Mouse (Mus musculus) megakaryocyte, adult 5-6 weeks (primary cell): ENCODE measurements around the gene Capns2. TPM values are rescaled to one million over a fixed set of nuclear protein-coding genes. Genes with fewer than 3 reads are reported as not detected.

ENCODE experiments used
- ATAC-seq: 2 replicates; pipeline ENCODE4 v1.8.0; 2016; ENCODE audit warnings: mild to moderate bottlenecking, inconsistent platforms; ENCODE audit not compliant: poor library complexity, severe bottlenecking
- total RNA-seq, 2 experiments: library from RNA; stranded (forward) in 1 of 2; stranded (reverse) in 1 of 2; fragments of 153-499, 151-499 nt in 1 of 2; fragments of 221-1000, 200-1000 nt in 1 of 2; gene quantifications; 2 replicates each; pipeline versions ENCODE4 v1.2.3 to v1.2.4; 2015 to 2017

Gene Capns2
- total RNA-seq, 2 experiments from 2014 or later, result 1.5 to 1.6 TPM

DNA sequence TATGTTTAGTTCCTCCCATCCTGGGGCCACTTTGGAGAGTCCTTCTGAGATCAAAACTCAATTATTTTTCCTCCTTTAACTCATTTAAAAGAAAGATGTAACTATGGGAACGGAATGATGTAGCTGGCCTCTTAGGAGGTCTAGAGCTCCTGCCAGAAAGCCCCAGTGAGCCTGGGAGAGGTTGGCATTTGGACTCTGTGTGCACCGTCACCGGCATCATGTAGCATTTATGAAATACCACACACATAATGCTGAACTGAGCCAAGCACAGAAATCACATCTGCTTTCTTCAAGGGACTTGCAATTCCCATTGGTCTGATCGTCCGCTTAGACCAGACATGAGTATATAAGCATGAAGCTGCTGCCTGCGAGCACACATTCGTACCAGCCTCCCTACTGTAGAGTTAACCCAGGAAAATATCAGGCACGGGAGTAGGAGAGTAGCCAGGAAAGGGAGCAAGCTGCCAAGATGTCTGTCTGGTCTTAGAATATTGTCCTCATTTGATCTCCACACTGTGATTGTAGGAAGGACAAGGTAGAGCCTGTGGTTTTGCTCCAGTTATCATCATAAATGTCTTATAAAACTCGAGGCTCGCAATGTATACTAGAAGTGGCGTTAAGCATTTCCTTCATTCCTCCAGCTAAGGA, 2.4 kb downstream of the Capns2 start:
- ATAC-seq, result no peak

DNA sequence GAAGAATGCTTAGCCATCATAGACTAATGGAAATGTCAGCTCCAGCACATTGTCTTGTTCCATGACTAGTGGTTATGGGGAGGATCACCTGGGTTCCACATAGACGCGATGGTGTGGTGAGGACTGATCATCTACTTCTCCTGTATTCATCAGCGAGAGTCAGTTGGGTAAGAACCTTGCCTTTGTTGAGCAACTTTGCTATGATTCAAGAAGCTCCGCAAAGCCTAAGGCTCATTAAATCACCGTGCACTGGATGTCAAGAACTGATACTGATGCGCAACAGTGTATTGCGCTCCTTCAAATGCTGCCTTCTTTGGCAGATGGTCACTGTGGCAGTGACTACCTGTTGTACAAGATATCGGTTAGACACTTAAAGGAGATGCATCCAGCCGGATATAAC, 5.3 kb downstream of the Capns2 start:
- peak; percentile 63 for ATAC-seq

DNA sequence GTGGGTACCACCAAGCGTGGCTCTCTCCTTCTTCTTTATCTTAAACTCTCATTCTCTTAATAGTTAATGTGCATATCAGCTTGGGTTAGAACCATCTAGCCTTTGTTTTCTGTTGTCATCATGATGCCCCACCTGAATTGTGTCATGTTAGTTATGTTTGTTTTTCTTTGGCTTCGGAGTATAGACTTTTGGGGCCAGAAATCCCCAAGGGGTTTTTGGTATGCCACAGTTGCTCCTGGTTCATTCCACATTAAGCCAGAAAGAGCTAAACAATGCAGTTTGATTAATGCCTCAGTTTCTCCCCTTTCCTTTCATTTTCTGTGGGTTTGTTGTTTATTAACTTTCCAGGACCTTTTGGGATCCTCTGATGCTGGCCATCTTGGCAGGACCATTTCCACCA, 7.2 kb downstream of the Capns2 start:
- ATAC-seq, result no peak

DNA sequence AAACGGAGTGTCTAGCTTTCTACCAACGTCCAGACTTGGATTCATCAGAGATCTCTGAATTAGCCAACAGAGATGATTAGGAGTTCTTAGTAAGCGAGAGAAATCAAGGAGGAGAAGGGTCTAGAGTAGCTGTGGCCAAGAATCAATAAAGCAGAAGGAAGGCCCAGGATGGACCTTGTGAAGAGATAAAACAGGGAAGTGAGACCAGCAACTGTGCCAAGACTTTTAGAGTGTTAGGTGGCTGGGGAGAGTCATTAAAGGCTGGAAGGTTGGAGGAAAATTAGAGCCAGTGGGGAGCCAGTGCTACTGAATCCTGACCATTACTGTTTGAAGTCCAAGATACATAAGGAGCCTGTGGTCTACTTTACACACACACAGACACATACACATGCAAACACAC, 10.3 kb downstream of the Capns2 start:
- ATAC-seq, result peak; percentile 73

DNA sequence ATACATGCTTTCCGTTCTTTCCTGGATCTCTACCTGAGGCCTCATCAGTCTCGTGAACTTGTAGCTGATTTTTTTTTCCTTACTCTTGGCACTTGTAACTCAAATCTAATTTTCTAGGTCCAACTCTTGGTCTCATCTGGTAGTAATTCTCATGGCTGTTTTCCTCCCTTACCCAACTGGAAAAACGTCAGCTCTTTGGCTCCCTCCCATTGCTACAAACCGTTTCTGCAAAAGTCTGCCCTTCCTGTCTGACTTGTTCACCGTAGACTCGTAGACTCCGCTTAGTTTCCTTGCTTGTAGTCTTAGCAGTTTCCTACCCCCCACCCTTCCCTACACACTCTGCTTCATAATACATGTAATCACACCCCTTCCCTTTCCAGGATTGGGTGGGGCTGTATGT, 12.2 kb downstream of the Capns2 start:
- ATAC-seq, result no peak

DNA sequence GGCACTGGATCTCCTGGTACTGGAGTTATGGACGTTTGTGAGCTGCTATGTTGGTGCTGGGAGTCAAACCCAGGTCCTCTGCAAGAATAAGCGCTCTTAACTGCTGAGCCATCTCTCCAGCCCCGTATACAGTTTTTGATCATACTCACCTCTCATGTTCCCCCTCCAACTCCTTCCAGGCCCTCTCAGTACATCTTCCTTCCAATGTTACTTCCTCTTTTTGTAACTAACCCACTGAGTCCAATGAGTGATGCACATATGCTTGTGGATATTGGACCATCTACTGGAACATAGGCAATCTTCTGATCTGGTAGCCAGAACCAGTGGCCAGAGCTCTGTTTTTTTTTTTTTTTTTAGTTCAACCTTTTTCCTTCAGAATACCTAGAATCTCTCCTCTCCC, 14.9 kb downstream of the Capns2 start:
- no peak for ATAC-seq

DNA sequence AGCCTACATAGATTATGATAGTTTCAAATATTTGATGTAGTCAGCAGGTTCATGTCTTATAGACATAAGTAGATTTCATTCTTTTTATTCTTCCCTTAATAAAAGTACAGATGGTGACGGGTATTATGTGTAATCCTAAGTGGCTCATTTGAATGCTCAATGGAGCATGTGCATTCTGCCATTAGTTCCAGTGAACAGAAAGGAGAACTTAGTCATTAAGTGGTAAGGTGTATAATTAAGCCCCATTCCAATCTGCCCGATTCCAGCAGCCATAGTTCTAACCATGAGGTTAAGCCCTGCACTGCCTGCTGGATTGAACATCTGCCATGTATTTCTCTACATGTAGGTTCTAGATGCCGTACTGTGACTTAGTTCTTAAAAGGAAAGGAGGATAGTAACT, 20.6 kb downstream of the Capns2 start:
- ATAC-seq, result no peak

DNA sequence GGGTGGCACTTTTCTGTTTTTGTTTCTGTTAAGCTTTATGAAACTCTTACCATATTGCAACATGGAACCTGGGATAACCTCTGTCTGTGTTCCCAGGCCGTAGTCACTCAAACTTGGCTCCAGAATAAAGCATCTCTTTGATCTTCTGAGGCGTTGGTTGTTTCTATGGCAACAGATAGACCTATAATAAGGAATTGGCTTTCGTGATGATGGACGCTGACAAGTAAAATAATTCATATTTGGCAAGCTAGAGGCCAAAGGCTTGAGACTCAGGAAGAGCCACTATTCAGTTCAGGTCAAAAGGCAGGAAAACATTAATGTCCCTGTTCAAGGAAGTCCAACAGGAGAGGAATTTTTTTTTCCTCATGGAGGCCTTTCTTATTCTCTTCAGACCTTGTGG, 27.8 kb downstream of the Capns2 start:
- ATAC-seq, result no peak

DNA sequence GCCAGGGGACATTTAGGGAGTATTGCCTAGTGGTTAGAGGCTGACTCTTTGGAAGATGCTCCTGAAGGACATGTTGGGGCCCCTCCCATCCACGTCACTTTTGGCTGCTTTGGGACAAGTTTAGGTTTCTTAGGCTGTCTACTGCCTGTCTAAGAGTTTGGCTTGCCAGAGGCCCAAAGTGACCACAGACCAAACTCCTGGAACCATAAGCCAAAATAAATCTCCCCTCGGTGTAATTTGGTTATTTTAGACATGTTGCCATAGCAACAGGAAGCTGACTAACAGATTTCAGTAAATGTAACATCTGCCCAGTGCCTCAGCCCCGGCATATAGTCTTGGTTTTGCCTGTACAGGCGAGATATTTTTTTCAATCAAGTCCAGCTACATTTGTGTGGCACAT, 36.8 kb downstream of the Capns2 start:
- ATAC-seq, result no peak

DNA sequence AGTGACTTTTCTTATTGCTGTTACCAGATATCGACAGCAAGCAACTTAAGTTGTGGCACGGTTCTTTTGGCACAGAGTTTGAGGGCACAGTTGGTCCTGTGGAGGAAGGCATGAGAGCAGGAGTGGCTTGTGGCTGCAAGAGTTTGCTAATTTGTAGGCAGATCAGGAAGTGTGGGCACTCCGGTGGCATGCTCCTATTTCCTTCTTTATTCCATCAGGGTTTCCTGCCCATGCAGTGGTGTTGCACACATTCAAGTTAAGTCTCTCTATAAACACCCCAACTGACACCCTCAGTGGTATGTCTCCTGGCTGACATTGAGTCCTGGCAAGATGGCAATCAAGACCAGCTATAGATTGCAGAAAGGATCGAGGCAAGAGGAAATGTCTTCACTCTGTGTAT, 47.9 kb downstream of the Capns2 start:
- ATAC-seq, result peak; percentile 82

DNA sequence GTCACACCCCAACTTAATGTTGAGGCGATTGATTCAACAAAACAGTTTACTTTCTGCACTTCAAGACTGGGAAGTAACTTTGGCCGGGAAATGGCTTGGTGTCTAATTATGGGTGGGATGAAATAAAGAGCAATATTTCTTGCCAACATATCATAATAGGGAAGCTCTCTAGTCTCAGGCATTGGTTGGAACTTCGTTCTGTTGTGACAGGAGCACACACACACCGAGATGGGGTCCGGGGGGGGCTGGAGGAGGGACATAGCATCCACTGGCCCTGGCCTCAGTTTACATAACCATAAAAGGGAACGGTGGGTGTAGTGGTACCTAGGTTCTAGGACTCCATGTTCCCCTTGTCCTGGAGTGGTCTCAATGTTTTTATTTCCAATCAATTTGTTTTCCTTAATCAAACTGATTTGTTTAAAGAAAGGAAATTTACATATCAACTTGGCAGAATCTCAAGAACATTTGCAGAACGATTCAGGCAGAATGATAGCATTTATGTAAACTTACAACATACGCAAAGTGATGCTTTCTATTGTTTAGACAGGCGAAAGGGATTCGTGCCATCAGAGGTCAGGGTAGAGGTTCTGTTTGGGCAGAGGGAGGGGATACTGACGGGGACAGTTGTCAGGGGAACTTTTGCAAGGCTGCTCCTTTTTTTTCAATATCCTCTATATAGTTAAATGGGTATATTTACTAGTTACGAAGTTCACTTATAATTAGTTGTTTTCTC, 49.6 kb downstream of the Capns2 start:
- ATAC-seq, result no peak

Other genes with a start within 250 kb of the Capns2 start
- not detected in 2 replicates for gene Irx6, start 227.1 kb upstream of the Capns2 start, total RNA-seq (2015)
- gene Irx6, start 227.1 kb upstream of the Capns2 start, total RNA-seq (2017), result not detected in 2 replicates
- gene Mmp2, start 74.1 kb upstream of the Capns2 start, total RNA-seq (2015), result not detected in 2 replicates
- not detected in 2 replicates for gene Mmp2, start 74.1 kb upstream of the Capns2 start, total RNA-seq (2017)
- gene Lpcat2, start 46.1 kb upstream of the Capns2 start, total RNA-seq (2015), result 37.9 and 43.7 TPM in 2 replicates
- 32.1 and 39.6 TPM in 2 replicates for gene Lpcat2, start 46.1 kb upstream of the Capns2 start, total RNA-seq (2017)
- gene Slc6a2, start 58.7 kb downstream of the Capns2 start, total RNA-seq (2015), result not detected in 2 replicates
- not detected in 2 replicates for gene Slc6a2, start 58.7 kb downstream of the Capns2 start, total RNA-seq (2017)
- gene Ces1a, start 146.8 kb downstream of the Capns2 start, total RNA-seq (2015), result not detected in 2 replicates
- gene Ces1a, start 146.8 kb downstream of the Capns2 start, total RNA-seq (2017), result not detected in 2 replicates
- not detected in 2 replicates for gene Ces1b, start 178.6 kb downstream of the Capns2 start, total RNA-seq (2015)
- gene Ces1b, start 178.6 kb downstream of the Capns2 start, total RNA-seq (2017), result not detected in 2 replicates
- gene Ces1c, start 229.9 kb downstream of the Capns2 start, total RNA-seq (2015), result not detected in 2 replicates
- not detected in 2 replicates for gene Ces1c, start 229.9 kb downstream of the Capns2 start, total RNA-seq (2017)